Mouse (Mus musculus) adrenal gland, postnatal 36 days (tissue): ENCODE data around the gene Pip4k2c. TPM values are rescaled to one million over a fixed set of nuclear protein-coding genes. Genes with fewer than 3 reads are reported as not detected.

Source experiments
- DNase-seq, 2 experiments: peaks; one replicate each; pipeline ENCODE4 v3.0.0; 2021; ENCODE audit warnings: mixed read lengths in 1 of 2
- long read RNA-seq, 2 experiments: library from polyadenylated mRNA; stranded (forward); transcript quantifications; one replicate each; pipeline ENCODE4 v2.0.0; 2021; ENCODE audit warnings: borderline sequencing depth in 2 of 2
- total RNA-seq, 2 experiments: library from RNA; stranded (reverse); gene quantifications; 2 replicates each; pipeline ENCODE4 v1.2.3; 2021

Pip4k2c gene
- total RNA-seq: 10 to 100 TPM; 39.2 to 48.1 TPM
- long read RNA-seq, experiment 1, transcript Pip4k2c-201 (10 exons, 3,307 nt): major isoform, 13 of 24 reads
- long read RNA-seq, experiment 1, partial matches to known transcripts: 0 of 24 reads
- long read RNA-seq, experiment 1, other reads (novel, unspliced or antisense): 11 of 24 reads
- long read RNA-seq, experiment 2, transcript Pip4k2c-201 (10 exons, 3,307 nt): major isoform, 13 of 22 reads
- long read RNA-seq, experiment 2, partial matches to known transcripts: 4 of 22 reads
- long read RNA-seq, experiment 2, other reads (novel, unspliced or antisense): 5 of 22 reads

DNA sequence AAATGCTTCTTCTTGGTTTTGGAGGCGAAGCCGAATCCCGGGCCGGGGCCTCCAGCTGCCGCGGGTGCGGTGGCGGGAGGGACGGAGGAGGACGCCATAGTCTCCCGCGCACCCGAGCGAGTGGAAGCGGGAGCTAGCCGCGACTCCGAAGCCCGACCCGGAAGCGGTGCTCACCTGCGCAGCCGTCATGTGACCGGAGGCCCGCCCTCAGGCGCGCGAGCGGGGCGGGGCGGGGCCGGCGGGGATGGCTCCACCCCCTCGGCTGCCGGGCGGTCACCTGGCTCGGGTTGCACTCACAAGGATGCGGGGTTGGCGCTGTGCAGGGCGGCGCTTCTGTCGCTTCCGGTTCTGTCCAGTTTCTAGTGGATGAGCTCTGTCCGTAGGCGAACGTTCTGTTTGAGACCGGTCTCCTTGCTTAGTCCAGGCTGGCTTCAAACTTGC, at the start of gene Pip4k2c:
Gene Pip4k2c, minus strand, starts transcription at position 172 of the 441 bp plus-strand sequence.
- peak; percentile 95 to 96 for DNase-seq

DNA sequence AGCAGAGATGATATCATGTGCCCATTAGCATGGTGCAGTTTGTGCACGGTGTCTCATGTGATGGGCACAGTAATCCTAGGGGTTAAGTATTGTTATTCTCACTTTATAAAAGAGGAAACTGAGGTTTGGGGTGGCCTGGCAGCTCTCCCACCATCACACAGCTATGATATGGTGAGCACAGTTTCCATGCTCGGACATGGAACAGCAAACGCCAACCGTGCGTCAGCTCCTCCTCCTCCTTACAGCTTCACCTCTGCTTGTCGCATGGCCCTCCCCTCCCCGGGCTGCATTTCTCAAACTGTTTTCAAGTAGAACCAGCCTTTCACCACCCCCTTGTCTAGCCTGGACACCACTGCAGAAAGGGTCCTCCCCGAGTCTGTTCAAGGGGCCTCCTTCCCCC, 47.1 kb upstream of the Pip4k2c start:
- no peak for DNase-seq

DNA sequence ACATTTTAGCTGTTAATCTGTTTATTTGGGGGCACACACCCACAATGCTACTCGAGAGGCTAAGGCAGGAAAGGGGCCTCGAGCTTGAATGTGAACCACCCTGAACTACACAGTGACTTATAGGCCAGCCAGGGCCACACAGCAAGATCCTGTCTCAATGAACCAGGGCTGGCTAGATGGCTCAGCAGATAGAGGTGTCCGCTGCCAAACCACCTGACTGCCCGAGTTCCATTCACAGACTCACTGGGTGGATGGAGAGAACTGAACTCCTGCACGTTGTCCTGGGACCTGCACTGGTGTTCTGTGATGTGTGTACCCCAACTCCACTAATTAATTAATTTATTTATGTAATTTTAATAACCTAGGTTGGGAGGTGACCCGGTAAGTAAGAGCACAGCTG, 46.4 kb upstream of the Pip4k2c start:
- no peak for DNase-seq

DNA sequence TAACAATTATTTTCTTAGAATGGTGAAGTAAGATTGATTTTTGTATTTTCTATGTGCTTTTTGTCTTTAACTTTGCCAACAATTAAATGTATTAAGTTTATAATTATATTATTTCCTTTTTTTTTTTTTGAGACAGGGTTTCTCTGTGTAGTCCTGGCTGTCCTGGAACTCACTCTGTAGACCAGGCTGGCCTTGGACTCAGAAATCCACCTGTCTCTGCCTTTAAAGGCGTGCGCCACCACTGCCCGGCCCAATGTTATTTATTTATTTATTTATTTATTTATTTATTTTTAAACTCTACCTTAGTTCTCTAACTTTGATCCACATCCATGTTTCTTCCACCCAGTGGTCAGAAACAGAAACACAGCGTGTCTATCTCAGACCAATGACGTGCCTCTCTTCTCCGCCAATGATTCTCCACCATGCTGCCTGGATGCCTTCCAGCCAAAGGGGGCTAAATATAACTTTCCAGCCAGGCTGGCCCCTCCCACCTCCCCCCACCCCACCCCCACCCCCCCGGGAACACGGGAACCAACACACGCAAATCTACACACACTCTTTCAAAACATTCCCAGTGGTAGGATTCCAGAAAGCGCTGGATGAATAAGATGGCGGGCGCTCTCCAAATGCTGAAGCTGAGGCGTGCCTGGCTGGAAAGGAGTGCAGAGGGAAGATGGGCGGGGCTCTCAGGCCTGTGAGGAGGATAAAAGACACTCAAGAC, 44.4 kb upstream of the Pip4k2c start:
- DNase-seq: peak; percentile 76 to 80

DNA sequence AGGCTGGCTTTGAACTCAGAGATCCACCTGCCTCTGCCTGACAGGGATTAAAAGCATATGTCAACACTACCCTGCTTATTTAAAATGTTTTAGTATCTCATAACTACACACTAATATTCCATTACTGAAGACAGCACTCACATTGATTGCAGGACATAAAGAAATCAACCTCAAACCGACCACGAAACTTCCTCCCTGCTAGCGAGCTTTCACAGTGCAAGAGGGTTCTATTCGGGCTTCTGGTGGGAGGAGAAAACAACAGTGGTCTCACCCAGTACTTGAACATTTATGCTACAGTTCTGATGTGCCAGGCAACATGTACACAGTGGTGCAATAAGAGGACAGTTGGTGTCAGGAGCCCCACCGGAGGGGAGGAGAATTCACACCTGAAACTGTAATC, 39.4 kb upstream of the Pip4k2c start:
- no peak for DNase-seq

DNA sequence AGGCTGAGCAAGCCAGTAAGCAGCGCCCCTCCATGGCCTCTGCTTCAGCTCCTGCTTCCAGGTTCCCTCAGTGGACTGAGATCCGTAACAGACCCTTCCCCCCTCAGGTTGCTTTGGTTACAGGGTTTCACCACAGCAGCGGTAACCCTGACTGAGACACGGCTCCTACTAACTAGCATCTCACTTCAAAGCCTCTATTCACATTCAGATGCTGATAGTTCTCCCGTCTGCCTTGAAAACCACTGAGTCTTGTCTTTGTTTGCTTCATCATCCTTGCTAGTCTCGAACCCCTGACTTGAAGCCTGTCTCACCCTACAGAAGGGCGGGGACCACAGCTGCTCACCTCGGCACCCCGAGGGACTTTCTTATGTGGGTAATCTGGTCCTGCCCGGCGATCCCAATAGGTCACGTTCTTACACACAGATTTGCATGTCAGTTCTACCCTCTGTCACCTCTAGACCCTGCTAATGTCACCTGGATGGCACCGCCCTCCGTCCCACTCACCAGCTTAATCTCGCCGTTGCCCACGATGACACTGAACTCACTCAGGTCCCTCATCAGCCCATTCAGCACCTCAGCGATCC, 26.9 kb upstream of the Pip4k2c start:
- DNase-seq: no peak

DNA sequence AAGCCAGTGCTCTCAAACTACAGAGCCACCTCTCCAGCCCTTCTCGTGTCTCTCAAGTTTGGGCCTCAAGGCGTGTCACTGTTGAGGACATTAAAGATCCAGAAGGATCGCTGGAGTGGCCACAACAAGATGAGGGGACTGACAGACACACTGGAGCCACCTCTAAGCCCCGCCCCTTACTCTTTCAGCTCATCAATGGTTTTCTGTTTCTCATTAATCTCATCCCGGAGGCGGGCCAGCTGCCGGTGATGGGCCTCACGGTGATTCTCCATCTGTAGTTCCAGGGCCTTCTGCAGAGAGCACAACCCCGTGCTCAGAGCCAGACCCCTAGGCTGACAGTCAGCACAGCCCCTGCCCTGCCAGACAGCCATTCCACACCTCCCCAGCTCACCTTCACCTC, 25.2 kb upstream of the Pip4k2c start:
- DNase-seq: no peak

DNA sequence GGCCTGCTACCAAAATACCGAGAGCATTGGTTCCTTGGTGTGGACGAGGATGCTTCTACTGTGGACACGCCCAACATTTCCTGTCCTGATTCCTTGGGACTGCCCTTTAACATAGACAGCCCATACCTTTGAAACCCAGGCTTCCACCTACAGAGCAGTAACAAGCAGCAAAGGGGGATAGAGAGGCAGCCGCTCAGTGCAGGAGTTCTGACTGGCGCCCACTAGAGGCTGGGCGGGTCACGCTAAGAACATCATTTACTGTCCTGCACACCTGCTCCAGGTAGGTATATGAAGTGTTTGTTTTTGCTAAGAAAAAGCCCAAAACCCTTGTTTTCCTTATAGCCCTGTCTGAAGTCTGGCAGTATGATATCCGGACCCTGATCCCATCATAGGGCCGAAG, 21.8 kb upstream of the Pip4k2c start:
- DNase-seq: no peak

DNA sequence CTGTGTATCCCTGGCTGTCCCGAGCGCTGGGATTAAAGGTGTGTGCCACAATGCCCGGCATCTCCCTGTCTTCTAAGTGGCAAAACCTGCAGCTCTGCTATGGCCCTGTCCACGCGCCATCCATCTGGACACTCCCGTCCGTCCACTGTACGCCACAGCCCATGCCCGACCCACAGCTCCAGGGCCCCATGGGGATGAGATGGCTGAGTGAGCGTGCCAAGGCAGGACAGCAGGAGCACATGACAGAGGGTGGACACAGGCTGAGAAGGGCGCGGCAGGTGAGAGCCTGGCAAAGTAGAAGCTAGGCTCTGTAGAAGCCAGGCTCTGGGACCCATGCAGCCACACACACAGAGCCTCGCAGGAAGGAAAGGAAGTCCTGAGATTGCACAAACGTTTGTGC, 20.4 kb upstream of the Pip4k2c start:
- DNase-seq: no peak

DNA sequence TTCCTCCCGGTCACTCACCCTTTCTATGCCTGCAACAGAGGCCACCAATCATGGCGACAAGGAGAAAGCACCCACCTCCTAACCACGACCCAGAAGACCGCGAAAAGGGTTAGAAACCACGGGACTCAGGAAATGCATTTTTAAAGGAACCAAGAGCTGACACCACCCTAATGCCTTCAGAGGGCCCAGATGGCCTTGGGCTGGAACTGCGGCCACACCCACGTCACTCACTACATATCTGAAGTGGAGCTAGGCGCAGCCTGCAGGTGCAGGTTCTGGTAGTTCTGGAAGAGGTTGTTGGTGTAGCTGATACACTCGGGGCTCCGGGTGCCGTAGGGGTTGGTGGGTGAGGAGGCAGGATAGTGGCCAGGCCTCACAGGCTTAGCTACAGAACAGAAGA, 19.3 kb upstream of the Pip4k2c start:
- no peak for DNase-seq

DNA sequence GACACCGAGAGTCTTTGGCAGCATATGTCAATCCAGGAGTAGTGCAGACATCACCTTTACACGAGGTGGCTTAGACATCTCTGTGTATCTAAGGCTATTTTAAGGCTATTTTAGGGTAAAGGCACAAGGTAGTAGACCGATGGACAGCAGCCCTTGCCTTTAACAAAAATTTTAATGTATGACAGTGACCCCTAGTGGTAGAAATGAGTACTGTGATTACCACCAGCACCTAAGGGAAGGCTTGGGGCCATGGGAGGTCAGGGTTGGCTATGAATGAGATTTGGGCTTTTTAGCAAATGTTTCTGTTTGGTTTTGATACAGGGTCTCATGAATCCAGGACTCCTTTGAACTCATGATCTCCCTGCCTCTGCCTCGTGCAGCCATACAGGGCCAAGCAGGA, 17.5 kb upstream of the Pip4k2c start:
- peak in 1 of 2 experiments; percentile 37 for DNase-seq

DNA sequence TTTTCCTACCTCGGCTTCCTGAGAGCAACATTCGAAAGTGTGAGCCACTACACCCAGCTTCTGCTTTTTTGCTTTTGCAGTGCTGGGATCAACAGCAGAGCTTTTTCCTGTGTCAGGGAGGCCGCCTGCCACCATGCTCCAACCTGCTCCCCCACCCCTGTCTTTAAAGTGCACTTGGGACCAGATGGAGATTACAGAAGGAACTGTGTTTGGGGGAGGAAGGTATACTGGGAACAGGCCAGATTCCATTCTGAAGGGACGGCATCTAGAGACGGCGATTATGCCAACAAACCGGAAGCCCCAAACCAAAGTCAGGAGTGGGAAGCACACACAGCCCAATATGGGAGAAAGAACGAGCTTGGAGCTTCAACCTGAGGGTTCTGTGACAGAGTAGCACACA, 15.8 kb upstream of the Pip4k2c start:
- no peak for DNase-seq

DNA sequence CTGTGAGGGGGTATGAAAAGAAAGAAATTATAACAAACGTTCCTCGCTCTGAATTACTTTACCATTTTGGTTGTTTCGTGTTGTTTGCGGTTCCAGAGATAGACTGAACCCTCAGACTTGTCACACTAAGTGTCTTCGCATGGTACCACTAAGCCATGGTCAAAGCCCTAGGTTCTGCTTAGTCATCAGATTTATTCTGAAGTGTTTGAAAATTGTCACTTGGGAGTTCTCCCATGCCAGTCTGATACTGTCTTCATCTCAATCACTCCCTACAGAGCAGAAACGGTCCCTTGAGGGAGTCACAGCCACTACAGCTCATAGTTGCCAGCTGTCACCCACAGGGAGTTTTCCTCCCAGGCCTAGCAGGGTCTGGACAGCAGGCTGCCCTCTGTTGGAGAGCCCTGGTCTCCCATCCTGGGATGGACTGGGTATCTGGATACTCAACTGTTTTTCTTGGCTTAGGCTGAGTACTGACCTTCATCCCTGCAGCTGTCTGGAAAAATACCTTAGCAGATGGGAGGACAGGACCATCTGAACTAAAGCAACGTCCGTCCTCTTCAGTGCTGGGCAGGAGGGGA, 15.0 kb upstream of the Pip4k2c start:
- DNase-seq: peak; percentile 59 to 73

DNA sequence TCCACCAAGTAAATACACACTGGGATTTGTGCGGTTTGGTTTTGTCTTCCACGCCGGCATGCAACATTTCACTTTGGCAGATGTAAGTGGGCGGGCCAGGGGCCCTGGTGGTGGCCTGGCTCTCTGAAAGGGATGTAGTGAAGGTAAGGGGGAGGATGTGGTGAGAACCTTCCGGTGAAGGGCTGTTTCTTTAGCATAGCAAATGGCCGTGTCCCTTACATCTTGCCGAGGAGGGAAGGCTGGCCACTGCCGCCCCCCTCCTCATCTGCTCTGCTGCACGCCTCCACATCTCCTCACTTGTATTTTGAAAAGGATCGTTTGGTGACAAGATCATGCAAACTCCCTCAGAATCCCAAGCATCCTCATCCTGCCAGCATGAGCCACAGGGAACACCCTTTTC, 14.3 kb upstream of the Pip4k2c start:
- DNase-seq: no peak

DNA sequence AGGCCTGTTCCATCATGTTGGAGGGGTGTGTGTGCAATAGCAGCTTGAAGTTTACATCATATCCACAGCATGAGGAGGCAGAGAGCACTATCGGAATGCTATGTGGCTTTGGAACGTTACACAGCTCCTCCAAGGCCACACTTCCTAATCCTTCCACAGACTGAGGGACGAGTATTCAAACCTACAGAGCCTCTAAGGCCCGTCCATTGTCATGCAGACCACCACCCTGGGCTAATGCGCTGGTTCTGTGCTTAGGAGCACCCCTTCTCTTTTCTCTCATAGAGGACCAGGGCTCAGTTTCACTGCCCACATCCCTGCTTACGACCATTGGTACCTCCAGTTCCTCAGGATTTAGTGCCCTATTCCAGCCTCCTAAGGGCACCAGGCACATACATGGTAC, 13.8 kb upstream of the Pip4k2c start:
- no peak for DNase-seq

DNA sequence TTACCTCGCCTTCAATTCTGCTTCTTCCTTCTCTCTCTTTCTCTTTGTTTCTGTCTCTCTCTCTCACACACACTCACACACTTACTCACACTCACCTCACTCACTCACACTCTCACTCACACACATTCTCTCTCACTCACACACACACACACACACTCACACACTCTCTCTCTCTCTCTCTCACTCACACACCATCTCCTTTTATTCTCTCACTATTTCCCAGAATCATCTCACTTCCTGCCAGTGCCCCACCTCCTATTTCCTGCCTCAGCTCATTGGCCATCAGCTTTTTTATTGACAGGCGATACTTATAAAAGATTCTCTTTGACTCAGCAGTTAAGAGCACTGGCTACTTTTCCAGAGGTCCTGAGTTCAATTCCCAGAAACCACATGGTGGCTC, 7.0 kb upstream of the Pip4k2c start:
- DNase-seq: no peak

DNA sequence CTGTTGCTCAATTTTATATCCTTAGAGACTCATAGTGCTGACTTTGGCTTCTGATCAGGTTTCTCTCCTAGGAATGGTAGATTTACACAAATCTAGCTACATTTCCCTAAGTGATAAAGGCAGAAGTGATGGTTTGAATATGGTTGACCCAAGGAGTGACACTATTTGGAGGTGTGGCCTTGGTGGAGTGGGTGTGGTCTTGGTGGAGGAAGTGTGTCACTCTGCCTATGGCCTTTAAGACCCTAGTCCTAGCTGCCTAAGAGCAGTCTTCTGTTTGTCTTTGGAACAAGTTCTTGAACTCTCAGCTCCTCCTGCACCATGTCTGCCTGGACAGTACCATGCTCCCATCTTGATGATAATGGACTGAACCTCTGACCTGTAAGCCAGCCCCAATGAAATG, 5.8 kb upstream of the Pip4k2c start:
- no peak for DNase-seq

DNA sequence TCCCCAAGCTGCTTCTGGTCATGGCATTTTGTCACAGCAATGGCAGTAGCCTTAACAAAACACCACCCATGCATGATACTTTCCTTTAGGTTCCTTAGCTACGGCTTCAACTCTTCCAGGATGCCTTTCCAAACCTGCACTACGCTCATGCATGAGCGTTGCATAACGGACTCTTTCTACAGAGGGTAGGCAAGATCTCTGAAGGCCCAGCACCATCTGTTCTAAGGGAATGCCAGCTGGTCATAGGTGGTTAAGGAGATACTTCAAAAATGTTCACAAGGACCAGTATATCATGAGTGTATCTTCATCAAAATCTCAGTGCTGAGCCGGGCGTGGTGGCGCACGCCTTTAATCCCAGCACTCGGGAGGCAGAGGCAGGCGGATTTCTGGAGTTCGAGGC, 5.1 kb upstream of the Pip4k2c start:
- DNase-seq: no peak

DNA sequence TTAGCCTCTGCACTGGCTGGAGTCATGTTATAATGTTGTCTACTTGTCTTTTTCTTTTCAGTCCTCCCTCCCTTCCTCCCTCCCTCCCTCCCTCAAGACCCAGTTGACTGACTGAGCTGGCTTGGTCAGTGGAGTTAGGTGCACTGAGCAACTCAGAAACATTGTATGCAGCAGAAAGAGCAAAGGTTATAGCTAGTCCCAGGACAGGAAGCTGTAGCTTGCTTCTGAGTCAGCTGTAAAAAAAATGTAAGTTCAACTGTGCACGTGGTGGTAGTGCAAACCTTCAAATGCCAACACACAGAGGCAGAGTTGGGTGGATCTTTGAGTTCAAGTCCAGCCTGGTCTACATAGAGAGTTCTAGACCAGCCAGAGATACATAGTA, 3.0 kb upstream of the Pip4k2c start:
- no peak for DNase-seq

DNA sequence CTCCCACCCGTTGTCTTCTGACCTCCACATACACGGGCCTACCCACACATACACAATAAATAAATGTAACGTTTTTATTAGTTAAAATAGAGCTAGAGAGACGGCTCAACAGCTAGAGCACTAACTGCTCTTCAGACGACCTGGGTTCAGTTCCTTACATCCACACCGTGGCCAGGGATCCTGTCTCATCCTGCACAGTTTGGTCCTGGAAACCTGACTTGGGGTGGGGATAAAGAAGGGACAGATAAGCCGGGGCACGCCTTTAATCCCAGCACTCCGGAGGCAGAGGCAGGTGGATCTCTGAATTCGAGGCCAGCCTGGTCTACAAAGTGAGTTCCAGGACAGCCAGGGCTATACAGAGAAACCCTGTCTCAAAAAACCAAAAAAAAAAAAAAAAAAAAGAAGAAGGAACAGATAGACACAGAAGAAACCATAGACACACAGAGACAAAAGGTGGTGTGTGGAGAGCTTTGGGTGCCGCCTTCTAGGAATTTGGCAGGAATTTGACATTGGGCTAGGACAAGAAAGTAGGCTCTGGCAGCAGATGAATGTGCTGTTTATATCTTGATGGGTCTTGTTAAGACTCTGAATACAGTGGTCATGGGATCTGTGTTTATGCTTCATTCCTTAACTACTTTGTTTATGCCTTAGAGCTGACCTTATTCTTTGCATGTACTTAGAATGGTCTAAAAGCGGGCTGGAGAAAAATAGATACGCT, 2.5 kb upstream of the Pip4k2c start:
- no peak for DNase-seq

DNA sequence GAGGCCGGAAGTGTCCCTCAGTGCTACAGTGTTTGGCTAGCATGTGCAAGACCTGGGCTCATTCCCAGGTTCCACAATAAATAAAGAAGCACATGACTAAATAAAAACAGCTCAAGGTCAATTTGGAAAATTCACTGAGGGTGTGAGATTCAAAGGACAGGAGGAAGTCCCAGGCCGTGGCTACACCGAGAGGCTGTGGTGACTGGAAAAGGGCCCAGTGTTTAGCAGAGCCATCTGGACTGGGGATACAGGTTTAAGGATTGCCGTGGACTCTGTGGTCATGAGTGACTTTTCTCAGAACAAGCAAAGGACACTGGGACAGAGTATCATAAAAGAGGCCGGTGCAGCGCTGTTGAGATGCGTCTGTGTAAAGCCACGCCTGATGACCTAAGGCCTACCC, 1.9 kb upstream of the Pip4k2c start:
- no peak for DNase-seq

DNA sequence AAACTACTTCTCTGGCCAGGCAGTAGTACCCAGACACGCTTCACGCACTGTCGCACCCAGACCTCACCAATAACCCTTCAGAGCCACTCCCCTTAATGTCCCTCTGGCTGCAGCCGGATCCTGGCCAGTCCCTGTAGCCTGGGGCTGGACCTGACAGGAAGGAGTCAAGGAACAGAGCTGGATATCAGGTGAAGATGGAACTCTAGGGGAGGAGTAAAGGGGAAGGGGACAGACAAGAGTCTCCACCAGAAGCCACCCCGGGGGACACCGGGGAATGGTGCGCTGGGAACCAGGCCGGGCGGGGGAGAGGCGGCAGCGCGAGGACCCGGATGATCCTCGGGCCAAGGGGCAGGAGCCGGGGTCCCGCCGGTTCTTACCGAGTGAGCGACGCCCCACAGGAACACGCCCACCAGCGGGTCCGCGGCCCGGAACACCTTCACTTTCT, 402 bp downstream of the Pip4k2c start:
- peak in 1 of 2 experiments; percentile 16 for DNase-seq
